Mouse (Mus musculus): ENCODE data around the gene Ccdc28b. TPM values are rescaled to one million over a fixed set of nuclear protein-coding genes. Genes with fewer than 3 reads are reported as not detected.

Ccdc28b gene
- polyA plus RNA-seq, 1 experiment from 2014 or later = 65.8 TPM

DNA sequence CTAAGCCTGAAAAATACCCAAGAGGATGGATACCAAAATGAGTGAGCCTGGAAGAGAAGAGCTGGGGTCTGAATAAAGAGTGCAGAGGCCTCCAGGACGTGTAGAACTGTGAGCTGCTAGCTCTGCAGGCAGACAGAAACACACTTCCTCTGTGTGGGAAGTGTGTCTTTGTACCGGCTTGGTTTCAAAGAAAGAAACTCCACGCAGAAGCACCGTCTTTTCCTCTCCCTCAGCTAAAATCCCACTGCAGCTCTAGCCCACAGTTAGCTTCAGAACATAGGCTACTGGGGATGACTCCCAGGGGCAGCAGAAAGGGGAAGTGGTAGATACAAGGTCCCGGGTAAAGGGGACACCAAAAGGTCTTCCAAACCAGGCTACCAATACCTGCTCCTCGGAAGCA is 21.5 kb upstream of the Ccdc28b start:
- H3K36me3 ChIP-seq (ENCODE audit: control insufficient read depth, insufficient read depth, low read length) = peaks cover 18% of the 10 kb centered on the region

GRCm38 (mm10) chr4:129641756-129642155 is 18.0 kb upstream of the Ccdc28b start:
- Histone ChIP-seq H3K27me3 (ENCODE audit: control insufficient read depth, insufficient read depth, low read depth, low read length) (no peaks in the 10 kb centered on the region), H3K4me1 (replicated peaks; ENCODE audit: control insufficient read depth, insufficient read depth, low read length) (peaks cover 17% of the 10 kb centered on the region), H3K4me3 (ENCODE audit: low read length) (no peak overlapping the region), H3K4me2 (ENCODE audit: low read depth, low read length) (peak overlapping the region; percentile 39), H3K9me3 (ENCODE audit: control insufficient read depth, low read length) (no peaks in the 10 kb centered on the region), H3K27ac (ENCODE audit: low read length) (peak overlapping the region; percentile 55), H3K36me3 (ENCODE audit: control insufficient read depth, insufficient read depth, low read length) (peaks cover 17% of the 10 kb centered on the region), H3K9ac (ENCODE audit: low read length) (peak overlapping the region; percentile 32; the same call in 1 of the 2 replicates)
- 37% methylated on average over 5 of the region's 5 CpGs for WGBS
- ATAC-seq (ENCODE audit: low read depth) = no peak

More for the DNA sequence above, 21.5 kb upstream of the Ccdc28b start:
- ATAC-seq (ENCODE audit: low read depth) = no peak
- Histone ChIP-seq H3K4me3 (ENCODE audit: low read length) (no peak overlapping the region), H3K27ac (ENCODE audit: low read length) (no peak overlapping the region), H3K9ac (ENCODE audit: low read length) (no peak overlapping the region), H3K4me2 (ENCODE audit: low read depth, low read length) (no peak overlapping the region), H3K27me3 (ENCODE audit: control insufficient read depth, insufficient read depth, low read depth, low read length) (no peaks in the 10 kb centered on the region), H3K9me3 (ENCODE audit: control insufficient read depth, low read length) (no peaks in the 10 kb centered on the region), H3K4me1 (replicated peaks; ENCODE audit: control insufficient read depth, insufficient read depth, low read length) (peaks cover 2% of the 10 kb centered on the region)
- WGBS = 86% methylated on average over 6 of the region's 6 CpGs

DNA sequence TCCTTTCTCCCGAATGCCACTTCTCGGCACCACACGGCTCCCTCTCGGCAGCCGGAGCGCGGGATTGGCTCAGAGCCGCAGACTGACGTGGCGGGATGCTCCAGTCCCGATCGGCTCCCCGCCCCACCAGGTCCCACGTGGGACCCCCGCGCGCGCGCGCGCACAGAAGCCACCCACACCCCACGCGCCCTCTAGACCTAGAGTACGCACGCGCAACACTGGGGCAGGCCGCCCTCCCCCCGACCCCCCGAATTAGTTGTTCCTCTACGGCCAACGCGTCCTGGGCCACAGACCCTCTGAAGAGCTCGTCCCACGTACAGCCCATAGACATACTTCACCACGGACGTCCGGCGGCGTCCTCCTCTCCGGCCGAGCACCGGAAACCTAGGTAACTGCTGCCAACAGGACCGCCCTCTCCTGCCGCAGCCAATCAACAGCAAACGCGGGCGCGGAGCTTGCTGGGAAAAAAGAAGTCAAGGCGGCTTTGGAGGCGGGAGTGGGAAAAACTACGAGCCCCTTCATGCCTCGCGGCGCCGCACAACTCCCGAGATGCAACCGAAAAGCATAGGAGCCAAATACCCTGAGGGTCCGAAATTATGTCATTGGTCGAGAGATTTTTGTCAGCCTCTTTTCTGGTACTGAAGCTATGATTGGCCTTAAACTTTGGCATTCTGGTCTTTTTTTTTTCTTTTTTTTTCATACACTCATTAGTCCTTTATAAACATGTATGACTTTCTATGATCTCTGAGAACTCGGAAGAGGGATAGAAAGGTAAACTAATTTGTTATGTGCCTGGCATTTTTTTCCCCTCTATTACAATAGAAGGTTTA is 17.1 kb upstream of the Ccdc28b start, which contains the start of gene Txlna:
Gene Txlna, minus strand, starts transcription at position 428 of the 830 bp plus-strand sequence.
- peak within 1 kb of the TSS; percentile 77 for H3K4me2 ChIP-seq (ENCODE audit: low read depth, low read length)
- peak; percentile 95 for ATAC-seq (ENCODE audit: low read depth)
- H3K9me3 ChIP-seq (ENCODE audit: control insufficient read depth, low read length) = no peaks in the 10 kb centered on the region
- no peaks in the 10 kb centered on the region for H3K27me3 ChIP-seq (ENCODE audit: control insufficient read depth, insufficient read depth, low read depth, low read length)
- under 1% methylated on average over 60 of the region's 60 CpGs for WGBS
- H3K27ac ChIP-seq (ENCODE audit: low read length) = peak within 1 kb of the TSS; percentile 98
- H3K36me3 ChIP-seq (ENCODE audit: control insufficient read depth, insufficient read depth, low read length) = peaks cover 25% of the 10 kb centered on the region
- peaks cover 17% of the 10 kb centered on the region for H3K4me1 ChIP-seq (replicated peaks; ENCODE audit: control insufficient read depth, insufficient read depth, low read length)
- peak within 1 kb of the TSS; percentile 84 for H3K9ac ChIP-seq (ENCODE audit: low read length)
- peak within 1 kb of the TSS; percentile 72 for H3K4me3 ChIP-seq (ENCODE audit: low read length)

DNA sequence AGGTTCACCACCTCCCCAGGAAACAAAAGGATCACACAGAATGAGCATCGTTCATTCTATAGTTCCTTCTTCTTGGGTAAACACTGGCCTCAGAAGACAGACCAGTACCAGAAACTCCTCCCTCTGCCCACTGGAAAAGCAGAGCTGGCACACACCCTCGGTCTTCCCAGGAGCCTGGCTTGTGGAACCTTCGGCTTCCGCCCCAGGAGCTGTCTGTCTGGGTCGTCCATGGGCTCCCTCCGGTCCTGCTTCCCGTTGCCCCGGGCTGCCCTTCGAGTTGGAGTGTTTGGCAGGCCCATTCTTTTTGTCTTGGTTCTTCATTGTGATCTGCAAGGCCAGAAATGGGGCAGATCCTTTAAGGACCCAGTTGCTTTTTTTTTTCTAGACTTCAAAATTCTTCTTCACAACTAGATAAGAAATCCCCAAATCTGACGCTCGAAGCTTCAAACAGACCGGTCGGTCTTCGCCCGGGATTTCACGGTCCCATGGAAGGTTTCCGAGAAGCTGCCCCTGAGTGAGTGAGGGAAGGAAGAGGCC is 16.4 kb upstream of the Ccdc28b start:
- Histone ChIP-seq H3K4me3 (ENCODE audit: low read length) (peak overlapping the region; percentile 72), H3K27me3 (ENCODE audit: control insufficient read depth, insufficient read depth, low read depth, low read length) (no peaks in the 10 kb centered on the region), H3K4me1 (replicated peaks; ENCODE audit: control insufficient read depth, insufficient read depth, low read length) (peaks cover 17% of the 10 kb centered on the region), H3K4me2 (ENCODE audit: low read depth, low read length) (peak overlapping the region; percentile 77), H3K9ac (ENCODE audit: low read length) (peak overlapping the region; percentile 84), H3K9me3 (ENCODE audit: control insufficient read depth, low read length) (no peaks in the 10 kb centered on the region), H3K27ac (ENCODE audit: low read length) (peak overlapping the region; percentile 98), H3K36me3 (ENCODE audit: control insufficient read depth, insufficient read depth, low read length) (peaks cover 27% of the 10 kb centered on the region)
- WGBS = under 1% methylated on average over 17 of the region's 17 CpGs
- ATAC-seq (ENCODE audit: low read depth) = 0 out of 2 replicates have a peak, but pooled peaks have one; percentile 13

DNA sequence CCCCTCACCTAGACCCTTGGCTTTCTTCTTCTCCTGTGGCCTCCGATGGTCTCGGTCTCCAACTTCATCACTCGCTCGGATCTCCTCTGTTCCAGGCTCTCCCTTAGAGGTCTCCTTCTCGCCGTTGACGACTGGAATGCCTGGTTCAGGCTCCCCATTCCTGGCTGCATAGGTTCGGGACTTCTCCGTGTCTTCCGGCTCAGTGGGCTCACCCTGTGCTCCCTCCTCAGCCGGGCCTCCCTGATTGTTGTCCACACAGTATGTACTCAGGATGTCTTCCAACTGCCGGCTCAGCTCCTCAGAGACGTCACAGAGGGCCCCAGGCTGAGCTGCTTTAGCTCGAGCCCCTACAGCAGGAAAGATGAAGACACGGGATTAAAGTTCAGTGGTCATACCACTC is 15.5 kb upstream of the Ccdc28b start:
- peak overlapping the region; percentile 72 for H3K4me3 ChIP-seq (ENCODE audit: low read length)
- peak overlapping the region; percentile 84 for H3K9ac ChIP-seq (ENCODE audit: low read length)
- WGBS = 81% methylated on average over 15 of the region's 15 CpGs

DNA sequence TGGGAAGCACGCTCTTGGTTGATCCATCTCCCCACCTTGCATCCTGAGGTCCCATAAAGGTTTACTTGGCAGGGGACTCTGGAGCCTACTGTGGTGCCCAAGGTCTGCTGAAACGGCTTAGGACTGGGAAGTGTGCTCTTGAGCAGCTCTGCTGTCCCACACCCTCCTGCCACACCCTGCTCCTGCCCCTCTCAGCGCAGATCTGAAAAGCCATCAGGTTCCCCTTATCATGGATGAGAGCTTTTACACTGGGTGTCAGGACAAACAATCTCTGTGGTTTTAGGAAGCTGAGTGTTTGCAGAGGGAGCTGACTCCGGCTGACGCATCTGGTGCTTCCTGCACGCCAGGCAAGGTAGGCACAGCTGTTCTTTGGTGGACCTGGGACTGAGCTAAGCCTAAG is 10.1 kb upstream of the Ccdc28b start:
- 71% methylated on average over 6 of the region's 6 CpGs for WGBS
- ATAC-seq (ENCODE audit: low read depth) = no peak

More for the DNA sequence above, 15.5 kb upstream of the Ccdc28b start:
- Histone ChIP-seq H3K4me1 (replicated peaks; ENCODE audit: control insufficient read depth, insufficient read depth, low read length) (peaks cover 17% of the 10 kb centered on the region), H3K27ac (ENCODE audit: low read length) (no peak overlapping the region), H3K27me3 (ENCODE audit: control insufficient read depth, insufficient read depth, low read depth, low read length) (no peaks in the 10 kb centered on the region), H3K36me3 (ENCODE audit: control insufficient read depth, insufficient read depth, low read length) (peaks cover 27% of the 10 kb centered on the region), H3K9me3 (ENCODE audit: control insufficient read depth, low read length) (no peaks in the 10 kb centered on the region), H3K4me2 (ENCODE audit: low read depth, low read length) (peak overlapping the region; percentile 77)
- no peak for ATAC-seq (ENCODE audit: low read depth)

DNA sequence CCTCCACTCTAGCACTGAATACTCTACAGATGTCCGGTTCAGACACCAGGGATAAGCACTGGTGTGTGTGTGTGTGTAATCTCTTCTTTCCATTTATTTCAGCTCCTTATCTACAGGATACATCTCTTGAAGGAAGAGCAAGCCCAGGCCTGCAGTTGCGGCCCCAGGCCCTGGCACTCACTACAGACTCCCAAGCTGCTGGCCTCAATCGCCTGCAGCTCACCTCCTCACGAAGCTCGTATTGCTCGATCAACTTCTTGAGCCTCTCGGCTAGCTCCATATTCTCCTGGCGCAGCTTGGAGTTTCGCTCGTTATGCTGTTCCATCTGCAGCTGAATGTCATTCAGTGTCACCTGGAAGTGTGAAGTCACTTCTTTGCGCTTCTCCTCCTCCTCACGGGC is 8.1 kb upstream of the Ccdc28b start:
- Histone ChIP-seq H3K27me3 (ENCODE audit: control insufficient read depth, insufficient read depth, low read depth, low read length) (no peaks in the 10 kb centered on the region), H3K36me3 (ENCODE audit: control insufficient read depth, insufficient read depth, low read length) (peaks cover 80% of the 10 kb centered on the region), H3K4me1 (replicated peaks; ENCODE audit: control insufficient read depth, insufficient read depth, low read length) (peaks cover 4% of the 10 kb centered on the region), H3K9ac (ENCODE audit: low read length) (no peak overlapping the region), H3K4me2 (ENCODE audit: low read depth, low read length) (no peak overlapping the region), H3K9me3 (ENCODE audit: control insufficient read depth, low read length) (no peaks in the 10 kb centered on the region), H3K4me3 (ENCODE audit: low read length) (no peak overlapping the region), H3K27ac (ENCODE audit: low read length) (no peak overlapping the region)
- no peak for ATAC-seq (ENCODE audit: low read depth)
- WGBS = 84% methylated on average over 12 of the region's 12 CpGs

More for the DNA sequence above, 10.1 kb upstream of the Ccdc28b start:
- Histone ChIP-seq H3K4me2 (ENCODE audit: low read depth, low read length) (no peak overlapping the region), H3K9me3 (ENCODE audit: control insufficient read depth, low read length) (no peaks in the 10 kb centered on the region), H3K36me3 (ENCODE audit: control insufficient read depth, insufficient read depth, low read length) (peaks cover 75% of the 10 kb centered on the region), H3K4me3 (ENCODE audit: low read length) (no peak overlapping the region), H3K27me3 (ENCODE audit: control insufficient read depth, insufficient read depth, low read depth, low read length) (no peaks in the 10 kb centered on the region), H3K9ac (ENCODE audit: low read length) (no peak overlapping the region), H3K27ac (ENCODE audit: low read length) (no peak overlapping the region), H3K4me1 (replicated peaks; ENCODE audit: control insufficient read depth, insufficient read depth, low read length) (peaks cover 8% of the 10 kb centered on the region)

- Histone ChIP-seq H3K36me3 (ENCODE audit: control insufficient read depth, insufficient read depth, low read length) (peaks cover 71% of the 10 kb centered on the region), H3K4me2 (ENCODE audit: low read depth, low read length) (no peak overlapping the region), H3K9ac (ENCODE audit: low read length) (no peak overlapping the region), H3K27ac (ENCODE audit: low read length) (no peak overlapping the region), H3K4me1 (replicated peaks; ENCODE audit: control insufficient read depth, insufficient read depth, low read length) (peaks cover 4% of the 10 kb centered on the region), H3K27me3 (ENCODE audit: control insufficient read depth, insufficient read depth, low read depth, low read length) (no peaks in the 10 kb centered on the region), H3K9me3 (ENCODE audit: control insufficient read depth, low read length) (no peaks in the 10 kb centered on the region), H3K4me3 (ENCODE audit: low read length) (no peak overlapping the region)
- ATAC-seq (ENCODE audit: low read depth) = no peak
- 75% methylated on average over 4 of the region's 4 CpGs for WGBS
Measured at GRCm38 (mm10) chr4:129630944-129631343, 7.2 kb upstream of the Ccdc28b start.

GRCm38 (mm10) chr4:129626035-129626434 is 2.3 kb upstream of the Ccdc28b start:
- peaks cover 35% of the 10 kb centered on the region for H3K36me3 ChIP-seq (ENCODE audit: control insufficient read depth, insufficient read depth, low read length)

More at GRCm38 (mm10) chr4:129626035-129626434, 2.3 kb upstream of the Ccdc28b start:
- no peaks in the 10 kb centered on the region for H3K9me3 ChIP-seq (ENCODE audit: control insufficient read depth, low read length)
- H3K9ac ChIP-seq (ENCODE audit: low read length) = no peak overlapping the region
- 63% methylated on average over 6 of the region's 6 CpGs for WGBS
- H3K27ac ChIP-seq (ENCODE audit: low read length) = no peak overlapping the region
- no peak for ATAC-seq (ENCODE audit: low read depth)
- peaks cover 25% of the 10 kb centered on the region for H3K4me1 ChIP-seq (replicated peaks; ENCODE audit: control insufficient read depth, insufficient read depth, low read length)
- no peak overlapping the region for H3K4me3 ChIP-seq (ENCODE audit: low read length)
- H3K4me2 ChIP-seq (ENCODE audit: low read depth, low read length) = no peak overlapping the region
- no peaks in the 10 kb centered on the region for H3K27me3 ChIP-seq (ENCODE audit: control insufficient read depth, insufficient read depth, low read depth, low read length)

Measured in lung, embryonic 16.5 days (tissue).